Mouse (Mus musculus) heart, postnatal 14 days (tissue): Measurements from ENCODE around the gene Psg22. TPM values are rescaled to one million over a fixed set of nuclear protein-coding genes. Genes with fewer than 3 reads are reported as not detected.

ENCODE experiments used
- total RNA-seq, 2 experiments: library from RNA; stranded (reverse); gene quantifications; 2 replicates each; pipeline ENCODE4 v1.2.3; 2021

The Psg22 gene
- total RNA-seq, 2 experiments from 2014 or later: not detected

Other genes with a start within 250 kb of the Psg22 start
- not detected for gene Psg26, start 233.9 kb upstream of the Psg22 start, total RNA-seq
- not detected for gene Psg25, start 185.8 kb upstream of the Psg22 start, total RNA-seq
- gene Psg27, start 150.8 kb upstream of the Psg22 start, total RNA-seq: not detected
- gene Psg23, start 101.6 kb upstream of the Psg22 start, total RNA-seq: not detected
- not detected for gene Psg21, start 61.4 kb upstream of the Psg22 start, total RNA-seq
- gene Psg20, start 31.9 kb upstream of the Psg22 start, total RNA-seq: not detected
- not detected for gene Psg19, start 80.4 kb downstream of the Psg22 start, total RNA-seq
- gene Psg17, start 103.5 kb downstream of the Psg22 start, total RNA-seq: not detected
- gene Mill2, start 121.9 kb downstream of the Psg22 start, total RNA-seq: 1 to 10 TPM; 5.4 to 6.5 TPM
- 1 to 10 TPM; 2.0 to 3.3 TPM for gene Pglyrp1, start 153.2 kb downstream of the Psg22 start, total RNA-seq
- 1 to 10 TPM; 9.0 to 9.5 TPM for gene Ccdc61, start 192.3 kb downstream of the Psg22 start, total RNA-seq
- gene Nova2, start 207.8 kb downstream of the Psg22 start, total RNA-seq: 10 to 100 TPM in 1 of 2 experiments, 1 to 10 TPM in 1; 9.6 to 10.1 TPM